Mouse (Mus musculus) duodenum, adult 2 months (tissue): ENCODE results near the gene Gnai3. TPM values are rescaled to one million over a fixed set of nuclear protein-coding genes. Genes with fewer than 3 reads are reported as not detected.

ENCODE experiments used
- polyA plus RNA-seq: library from polyadenylated mRNA; depleted of rRNA; stranded (reverse); fragments of >200 nt; gene quantifications from 2 replicates; pipeline ENCODE4 v1.2.3, GENCODE M21; 2012; ENCODE audit warnings: low replicate concordance; rRNA removed

Gnai3 gene
- polyA plus RNA-seq: 6.3 and 6.4 TPM in 2 replicates

GRCm38 (mm10) chr3:108145534-108146445 is at the start of gene Gnai3:
TSS of gene Gnai3 (minus strand) at chr3:108146146.

GRCm38 (mm10) chr3:108186098-108187047 is 40.4 kb upstream of the Gnai3 start, which contains the start of gene Amigo1:
TSS of gene Amigo1 (plus strand) at chr3:108186335.

GRCm38 (mm10) chr3:108154656-108155055 is 8.7 kb upstream of the Gnai3 start, which contains the start of gene Gpr61:
TSS of gene Gpr61 (minus strand) at chr3:108154882.

GRCm38 (mm10) chr3:108092536-108093115 is 53.3 kb downstream of the Gnai3 start, which contains the start of gene Gnat2:
TSS of gene Gnat2 (plus strand) at chr3:108092789.

GRCm38 (mm10) chr3:108086470-108086979 is 59.4 kb downstream of the Gnai3 start, which contains the start of gene Ampd2:
TSS of gene Ampd2 (minus strand) at chr3:108086651.

Other genes with a start within 250 kb of the Gnai3 start
- 21.0 and 35.6 TPM in 2 replicates for gene Gstm7, start 214.3 kb downstream of the Gnai3 start, polyA plus RNA-seq
- 33.2 and 37.8 TPM in 2 replicates for gene Gstm6, start 202.4 kb downstream of the Gnai3 start, polyA plus RNA-seq
- 1,815 and 2,207 TPM in 2 replicates for gene Gstm3, start 176.9 kb downstream of the Gnai3 start, polyA plus RNA-seq
- gene Gstm2, start 159.7 kb downstream of the Gnai3 start, polyA plus RNA-seq: 58.5 and 81.9 TPM in 2 replicates
- gene Gstm1, start 128.2 kb downstream of the Gnai3 start, polyA plus RNA-seq: 1,678 and 2,863 TPM in 2 replicates
- 37.9 and 55.2 TPM in 2 replicates for gene Gstm4, start 101.3 kb downstream of the Gnai3 start, polyA plus RNA-seq
- gene Ampd2, start 59.5 kb downstream of the Gnai3 start, polyA plus RNA-seq: 98.1 and 166 TPM in 2 replicates
- gene Gnat2, start 53.4 kb downstream of the Gnai3 start, polyA plus RNA-seq: 0.33 and 0.88 TPM in 2 replicates
- not detected in 2 replicates for gene Gpr61, start 8.7 kb upstream of the Gnai3 start, polyA plus RNA-seq
- 12.4 and 17.7 TPM in 2 replicates for gene Amigo1, start 40.2 kb upstream of the Gnai3 start, polyA plus RNA-seq
- 7.8 and 8.4 TPM in 2 replicates for gene Cyb561d1, start 55.1 kb upstream of the Gnai3 start, polyA plus RNA-seq
- 11.8 and 14.4 TPM in 2 replicates for gene Atxn7l2, start 64.8 kb upstream of the Gnai3 start, polyA plus RNA-seq
- 6.7 and 11.3 TPM in 2 replicates for gene Sypl2, start 80.5 kb upstream of the Gnai3 start, polyA plus RNA-seq
- 12.8 and 19.8 TPM in 2 replicates for gene Psma5, start 110.8 kb upstream of the Gnai3 start, polyA plus RNA-seq
- 22.8 and 35.5 TPM in 2 replicates for gene Sort1, start 137.9 kb upstream of the Gnai3 start, polyA plus RNA-seq
- gene Mybphl, start 218.8 kb upstream of the Gnai3 start, polyA plus RNA-seq: not detected in 2 replicates
- 2.9 and 5.2 TPM in 2 replicates for gene Psrc1, start 237.7 kb upstream of the Gnai3 start, polyA plus RNA-seq